Mouse (Mus musculus) layer of hippocampus, adult 9-11 months (tissue): Measurements from ENCODE around the gene Hscb.

Source experiments
- DNase-seq: peaks from one replicate; pipeline ENCODE4 v3.0.0; 2022

Hscb gene

DNA sequence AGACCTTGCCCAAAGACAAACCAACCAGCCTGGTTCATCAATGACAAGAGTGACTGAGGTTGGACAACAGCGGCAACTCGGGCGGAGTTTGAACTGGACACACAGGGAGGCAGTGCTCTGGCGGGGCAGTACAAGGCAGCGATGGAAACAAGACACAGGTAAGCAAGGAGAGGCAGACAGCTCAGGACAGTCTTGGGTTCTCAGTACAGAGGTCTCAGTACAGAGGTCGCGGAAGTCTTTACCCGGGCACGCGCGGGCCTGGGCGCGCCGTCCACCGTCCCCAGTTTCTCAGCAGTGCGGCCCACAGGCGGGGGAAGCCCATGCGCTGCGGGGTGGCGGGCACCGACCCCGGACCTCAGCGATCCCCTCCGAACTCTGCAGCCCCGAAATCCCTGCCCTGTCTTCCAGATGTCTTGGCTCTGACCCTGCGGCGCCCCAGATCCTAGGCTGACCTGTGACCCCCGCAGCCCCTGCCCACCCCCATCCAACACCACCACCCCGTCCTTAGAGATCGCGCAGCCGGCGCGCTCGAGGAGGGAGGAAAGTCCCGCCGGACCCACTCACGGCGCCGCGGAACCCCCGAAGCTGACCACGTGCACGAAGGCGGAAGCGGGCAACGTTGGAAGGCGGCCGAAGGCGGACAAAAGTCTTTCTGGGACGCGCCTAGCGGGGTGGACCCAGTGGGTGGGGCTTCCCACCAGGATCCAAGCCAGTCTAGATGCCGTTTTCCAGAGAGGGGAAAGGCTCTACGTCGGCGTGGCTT lies 59.4 kb downstream of the Hscb start, which contains the start of gene Pus1:
Gene Pus1 (minus strand): TSS at position 662 of the 763 bp plus-strand sequence.
- DNase-seq = peak; percentile 87

DNA sequence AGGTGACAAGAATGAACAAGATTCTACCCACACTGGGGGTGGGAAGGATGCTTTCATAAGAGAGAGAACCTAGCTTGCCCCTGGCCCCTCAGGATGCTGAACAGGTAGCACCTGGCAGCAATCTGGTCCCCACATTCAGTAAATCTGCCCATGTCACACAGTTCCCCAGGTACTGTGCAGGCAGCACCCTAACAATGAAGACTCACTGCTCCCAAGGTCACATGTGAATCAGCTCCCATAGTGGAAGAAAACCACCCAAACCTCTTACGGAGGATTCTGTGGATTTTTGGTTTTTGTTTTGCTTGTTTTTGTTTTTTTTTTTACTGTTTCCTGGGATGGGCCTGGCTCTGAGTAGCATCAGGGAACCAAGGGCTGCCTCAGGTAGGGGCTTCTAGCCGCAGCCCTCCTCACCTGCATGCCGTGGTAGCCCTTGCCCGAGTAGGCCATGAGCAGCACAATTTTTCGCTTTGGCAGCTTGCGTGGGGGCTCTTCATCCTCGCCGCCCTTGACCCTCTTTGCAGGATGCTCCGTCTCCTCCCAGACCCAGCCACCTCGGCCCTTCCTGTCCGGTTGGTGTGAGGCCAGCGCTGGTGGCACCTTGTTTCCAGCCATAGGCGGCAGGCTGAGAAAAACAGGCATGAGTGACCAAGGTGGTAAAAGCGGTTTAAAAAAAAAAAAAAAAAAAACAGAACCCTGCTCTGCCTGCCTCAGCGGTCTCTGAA lies 60.1 kb downstream of the Hscb start:
- DNase-seq = no peak
